8 mouse cellular contexts compared by ENCODE assay signal in the genomic region with DNA sequence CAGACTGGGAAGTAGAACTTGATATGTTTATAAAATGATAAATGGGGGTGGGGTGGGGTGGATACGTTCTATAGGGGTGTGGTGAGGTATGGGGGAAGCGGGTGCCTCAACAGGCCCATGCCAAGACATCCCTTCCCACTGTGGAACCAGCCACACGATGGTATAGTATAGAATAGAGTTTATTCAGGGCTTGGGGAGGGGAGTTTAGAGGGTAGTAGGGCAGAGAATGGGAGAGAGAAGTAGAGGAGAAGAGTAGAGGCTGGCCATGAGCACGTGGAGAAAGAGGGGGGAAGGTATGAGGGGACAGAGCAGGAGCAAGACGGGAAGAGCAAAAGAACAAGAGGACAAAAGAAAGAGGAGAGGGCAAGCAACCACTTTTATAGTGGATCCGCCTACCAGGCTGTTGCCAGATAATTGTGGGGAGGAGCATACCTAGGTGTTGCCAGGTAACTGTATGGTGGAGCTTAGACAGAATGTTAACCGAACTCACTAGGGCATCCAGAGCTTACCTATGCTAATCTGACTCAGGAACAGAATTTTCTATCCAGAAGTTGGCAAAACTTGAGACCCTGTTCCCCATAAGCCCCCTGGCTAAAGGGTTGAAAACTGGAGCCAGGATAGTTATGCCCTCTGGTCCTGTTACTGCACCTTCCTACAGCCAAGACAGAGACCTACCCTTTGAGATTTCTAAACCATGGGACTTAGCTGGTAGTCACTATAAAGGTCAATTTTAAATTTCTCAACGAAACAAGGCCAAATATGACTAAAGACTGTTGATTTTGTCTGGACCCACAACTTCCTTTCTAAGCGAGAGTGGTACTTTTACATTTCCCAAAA. TPM values are rescaled to one million over a fixed set of nuclear protein-coding genes. Genes with fewer than 3 reads are reported as not detected.
DNase-seq lines count a peak whose midpoint lies in the region; ATAC-seq and TF ChIP-seq lines count a peak whose summit lies in the region.

No protein-coding gene starts in this region.

- no peaks in the 10 kb centered on the region for H3K36me3 ChIP-seq in hindbrain, embryonic 15.5 days
- H3K36me3 ChIP-seq in midbrain, embryonic 15.5 days (replicated peaks) = no peaks in the 10 kb centered on the region

- no peak for TF ChIP-seq CTCF in cortical plate, adult 2 months (IDR thresholded peaks at IDR 0.05; ENCODE audit: extremely low read depth, insufficient read depth, low read length)

- peak overlapping the region; percentile 71 for H3K4me2 ChIP-seq in hindbrain, embryonic 15.5 days
- H3K4me2 ChIP-seq in midbrain, embryonic 15.5 days = peak overlapping the region; percentile 75

- no peak for TF ChIP-seq POLR2A in cortical plate, adult 2 months (IDR thresholded peaks at IDR 0.05; ENCODE audit: extremely low read depth, insufficient read depth, low read length)

- DNase-seq in kidney, adult 18-20 months = peak; percentile 9
- no peak for DNase-seq in kidney, postnatal 10 days
- DNase-seq in gastrocnemius, adult 8-10 months (ENCODE audit: low spot score in 2 of 2) = no peak
- no peak for DNase-seq in left cerebral cortex, adult 11 months (ENCODE audit: low spot score)
- no peak for DNase-seq in urinary bladder, postnatal 4 days (ENCODE audit: low spot score in 2 of 2)

- 66% methylated on average over 9 of the region's 9 CpGs for WGBS in hindbrain, embryonic 15.5 days
- 62% methylated on average over 9 of the region's 9 CpGs for WGBS in midbrain, embryonic 15.5 days

- no peak overlapping the region for H3K9ac ChIP-seq in hindbrain, embryonic 15.5 days
- no peak overlapping the region for H3K9ac ChIP-seq in midbrain, embryonic 15.5 days

- peak overlapping the region; percentile 68; the same call in 1 of the 2 replicates for H3K4me3 ChIP-seq in cortical plate, adult 2 months (ENCODE audit: insufficient read depth, low read length)
- H3K4me3 ChIP-seq in hindbrain, embryonic 15.5 days = peak overlapping the region; percentile 56
- H3K4me3 ChIP-seq in midbrain, embryonic 15.5 days = peak overlapping the region; percentile 49

- H3K27ac ChIP-seq in cortical plate, adult 2 months (ENCODE audit: insufficient read depth, low read length) = no peak overlapping the region
- 0 out of 2 replicates have a peak overlapping the region, but pooled peaks have one; percentile 24 for H3K27ac ChIP-seq in hindbrain, embryonic 15.5 days (replicated peaks)
- no peak overlapping the region for H3K27ac ChIP-seq in midbrain, embryonic 15.5 days

- ATAC-seq in hindbrain, embryonic 15.5 days (ENCODE audit: low FRiP score, low read depth) = peak; percentile 78
- ATAC-seq in midbrain, embryonic 15.5 days (replicated peaks) = peak; percentile 76

- peaks cover 3% of the 10 kb centered on the region; the same call in 1 of the 2 replicates for H3K4me1 ChIP-seq in cortical plate, adult 2 months (ENCODE audit: control insufficient read depth, insufficient read depth, low read length)
- H3K4me1 ChIP-seq in hindbrain, embryonic 15.5 days (replicated peaks) = peaks cover 25% of the 10 kb centered on the region
- peaks cover 23% of the 10 kb centered on the region for H3K4me1 ChIP-seq in midbrain, embryonic 15.5 days

- H3K27me3 ChIP-seq in hindbrain, embryonic 15.5 days = no peaks in the 10 kb centered on the region
- no peaks in the 10 kb centered on the region for H3K27me3 ChIP-seq in midbrain, embryonic 15.5 days (replicated peaks)

- no peaks in the 10 kb centered on the region for H3K9me3 ChIP-seq in hindbrain, embryonic 15.5 days
- H3K9me3 ChIP-seq in midbrain, embryonic 15.5 days = no peaks in the 10 kb centered on the region

RNA-seq across cellular contexts. Expression of gene Zfp108, which starts 0.6 kb away (rescaled TPM):
- 5.7 and 6.1 TPM in 2 replicates for polyA plus RNA-seq in cortical plate, adult 2 months (2012; rRNA removed)
- 7.0 and 7.5 TPM in 2 replicates for polyA plus RNA-seq in hindbrain, embryonic 15.5 days (2015; fragmentation: Nextera tagmentation; extraction: Ambion mirVana)
- polyA plus RNA-seq in midbrain, embryonic 15.5 days (2015; fragmentation: Nextera tagmentation; extraction: Ambion mirVana) = 7.0 and 7.9 TPM in 2 replicates
- 1 to 10 TPM; 2.0 to 2.4 (median 2.2) TPM for total RNA-seq in gastrocnemius, adult 8-10 months (2022)

RNA-seq across cellular contexts. Expression of gene Zfp93, which starts 16.2 kb away (rescaled TPM):
- polyA plus RNA-seq in cortical plate, adult 2 months (2012; rRNA removed) = 9.2 and 11.0 TPM in 2 replicates
- 6.2 and 8.2 TPM in 2 replicates for polyA plus RNA-seq in hindbrain, embryonic 15.5 days (2015; fragmentation: Nextera tagmentation; extraction: Ambion mirVana)
- 8.3 and 9.6 TPM in 2 replicates for polyA plus RNA-seq in midbrain, embryonic 15.5 days (2015; fragmentation: Nextera tagmentation; extraction: Ambion mirVana)
- total RNA-seq in gastrocnemius, adult 8-10 months (2022) = 1 to 10 TPM; 5.9 to 6.9 (median 6.2) TPM

RNA-seq across cellular contexts. Expression of gene Zfp109, which starts 16.6 kb away (rescaled TPM):
- 5.8 and 6.7 TPM in 2 replicates for polyA plus RNA-seq in cortical plate, adult 2 months (2012; rRNA removed)
- 4.4 and 4.5 TPM in 2 replicates for polyA plus RNA-seq in hindbrain, embryonic 15.5 days (2015; fragmentation: Nextera tagmentation; extraction: Ambion mirVana)
- polyA plus RNA-seq in midbrain, embryonic 15.5 days (2015; fragmentation: Nextera tagmentation; extraction: Ambion mirVana) = 5.2 and 5.9 TPM in 2 replicates
- total RNA-seq in gastrocnemius, adult 8-10 months (2022) = 1 to 10 TPM; 2.1 to 3.5 (median 3.2) TPM

RNA-seq across cellular contexts. Expression of gene Zfp111, which starts 42.8 kb away (rescaled TPM):
- 4.1 and 4.2 TPM in 2 replicates for polyA plus RNA-seq in cortical plate, adult 2 months (2012; rRNA removed)
- polyA plus RNA-seq in hindbrain, embryonic 15.5 days (2015; fragmentation: Nextera tagmentation; extraction: Ambion mirVana) = 5.2 and 5.9 TPM in 2 replicates
- 5.4 and 6.9 TPM in 2 replicates for polyA plus RNA-seq in midbrain, embryonic 15.5 days (2015; fragmentation: Nextera tagmentation; extraction: Ambion mirVana)
- total RNA-seq in gastrocnemius, adult 8-10 months (2022) = 1 to 10 TPM; 2.1 to 3.7 (median 2.9) TPM

RNA-seq across cellular contexts. Expression of gene Zfp61, which starts 47.0 kb away (rescaled TPM):
- polyA plus RNA-seq in cortical plate, adult 2 months (2012; rRNA removed) = 22.9 and 27.6 TPM in 2 replicates
- polyA plus RNA-seq in hindbrain, embryonic 15.5 days (2015; fragmentation: Nextera tagmentation; extraction: Ambion mirVana) = 39.5 and 42.3 TPM in 2 replicates
- polyA plus RNA-seq in midbrain, embryonic 15.5 days (2015; fragmentation: Nextera tagmentation; extraction: Ambion mirVana) = 47.2 and 48.6 TPM in 2 replicates
- total RNA-seq in gastrocnemius, adult 8-10 months (2022) = 1 to 10 TPM; 2.8 to 4.9 (median 3.3) TPM
